ENCODE assay signal across 29 mouse cellular contexts in genomic region chr10:53978647-53979046, GRCm38 (mm10).
A peak's percentile ranks its signal among the peaks of the same experiment; 100 is the strongest.
DNase-seq lines count a peak whose midpoint lies in the region; ATAC-seq and TF ChIP-seq lines count a peak whose summit lies in the region.
"Had no signal": no experiment of that assay in that cellular context is flagged by ENCODE, and none has a peak within 500 bp of the region (broad histone marks: within the 10 kb centered on the region; RNA-seq: fewer than 3 reads in every experiment).

No protein-coding gene starts in this region.

- TF ChIP-seq CTCF in left cerebral cortex, adult 2 months (IDR thresholded peaks at IDR 0.05), result no peak

- intact Hi-C loops in left cerebral cortex, adult 2 months (cut with DNase I), result no loop called here

- H3K4me3 ChIP-seq in left cerebral cortex, adult 2 months, result no peak overlapping the region
- H3K4me3 ChIP-seq in forebrain, embryonic 16.5 days (replicated peaks; ENCODE audit: low read length), result no peak overlapping the region
- H3K4me3 ChIP-seq: embryonic facial prominence, embryonic 10.5 days; embryonic facial prominence, embryonic 15.5 days; heart, adult 2 months; heart, embryonic 12.5 days; kidney, embryonic 15.5 days; limb, embryonic 13.5 days; lung, embryonic 15.5 days; midbrain, embryonic 10.5 days had no signal

- H3K4me1 ChIP-seq in forebrain, embryonic 16.5 days (replicated peaks; ENCODE audit: control insufficient read depth, insufficient read depth, low read length), result peaks cover 4% of the 10 kb centered on the region; the same call in 1 of the 2 replicates
- H3K4me1 ChIP-seq: embryonic facial prominence, embryonic 10.5 days; embryonic facial prominence, embryonic 15.5 days; heart, embryonic 12.5 days; kidney, embryonic 15.5 days; limb, embryonic 13.5 days; lung, embryonic 15.5 days; midbrain, embryonic 10.5 days had no signal

- DNase-seq in layer of hippocampus, adult 11-12 months (ENCODE audit: low spot score), result peak; percentile 22
- no peak for DNase-seq in layer of hippocampus, adult 9-10 months (ENCODE audit: low spot score)
- no peak for DNase-seq in left cerebral cortex, adult 2 months (ENCODE audit: extremely low spot score in 1 of 2, low spot score in 2 of 2)
- no peak for DNase-seq in left cerebral cortex, adult 18-20 months (ENCODE audit: low spot score in 2 of 2)
- DNase-seq in thymus, postnatal 14 days, result no peak
- DNase-seq: adrenal gland, postnatal 25 days; B cell, adult 2 months; cerebellum, adult 8-10 months; cerebellum, postnatal 25 days; heart, adult 2 months; heart, postnatal 4 days; kidney, adult 18-20 months; kidney, postnatal 25 days; right cerebral cortex, postnatal 4 days; thymus, adult 2 months; thymus, postnatal 4 days had no signal

- peak overlapping the region; percentile 17; the same call in 1 of the 2 replicates for H3K27ac ChIP-seq in left cerebral cortex, adult 2 months
- H3K27ac ChIP-seq in forebrain, embryonic 16.5 days (ENCODE audit: low read length), result no peak overlapping the region
- H3K27ac ChIP-seq: embryonic facial prominence, embryonic 10.5 days; embryonic facial prominence, embryonic 15.5 days; heart, adult 2 months; hindbrain, embryonic 14.5 days; kidney, embryonic 15.5 days; limb, embryonic 13.5 days; lung, embryonic 15.5 days; midbrain, embryonic 10.5 days; stomach, postnatal 0 days had no signal

- no peaks in the 10 kb centered on the region for H3K9me3 ChIP-seq in forebrain, embryonic 16.5 days (ENCODE audit: control insufficient read depth, low read length)
- H3K9me3 ChIP-seq: embryonic facial prominence, embryonic 10.5 days; embryonic facial prominence, embryonic 15.5 days; heart, embryonic 12.5 days; kidney, embryonic 15.5 days; limb, embryonic 13.5 days; lung, embryonic 15.5 days; midbrain, embryonic 10.5 days had no signal

- H3K4me2 ChIP-seq in forebrain, embryonic 16.5 days (ENCODE audit: low read length), result no peak overlapping the region
- H3K4me2 ChIP-seq: embryonic facial prominence, embryonic 15.5 days; heart, embryonic 12.5 days; hindbrain, embryonic 14.5 days; kidney, embryonic 15.5 days; limb, embryonic 13.5 days; liver, embryonic 11.5 days; lung, embryonic 15.5 days had no signal

- no peaks in the 10 kb centered on the region for H3K36me3 ChIP-seq in forebrain, embryonic 16.5 days (ENCODE audit: control insufficient read depth, insufficient read depth)
- H3K36me3 ChIP-seq: embryonic facial prominence, embryonic 10.5 days; embryonic facial prominence, embryonic 15.5 days; heart, embryonic 12.5 days; kidney, embryonic 15.5 days; limb, embryonic 13.5 days; lung, embryonic 15.5 days; midbrain, embryonic 10.5 days had no signal

- peak; percentile 95 for ATAC-seq in forebrain, embryonic 16.5 days
- ATAC-seq: inflammation-experienced regulatory T-cells, adult 6 months; midbrain, embryonic 16.5 days had no signal

- no peaks in the 10 kb centered on the region for H3K27me3 ChIP-seq in forebrain, embryonic 16.5 days (replicated peaks; ENCODE audit: control insufficient read depth, insufficient read depth, low read length)
- H3K27me3 ChIP-seq: embryonic facial prominence, embryonic 15.5 days; heart, embryonic 12.5 days; kidney, embryonic 15.5 days; limb, embryonic 13.5 days; lung, embryonic 15.5 days had no signal

- 54% methylated on average over 1 of the region's 1 CpGs for WGBS in forebrain, embryonic 16.5 days

- no peak overlapping the region for H3K9ac ChIP-seq in forebrain, embryonic 16.5 days (replicated peaks; ENCODE audit: low read depth, low read length)
- H3K9ac ChIP-seq: embryonic facial prominence, embryonic 15.5 days; heart, embryonic 12.5 days; hindbrain, embryonic 14.5 days; kidney, embryonic 15.5 days; limb, embryonic 13.5 days; lung, embryonic 15.5 days had no signal
